Mouse (Mus musculus) small intestine, adult 2 months (tissue): ENCODE measurements around the gene Mmaa.

Experiments
- CTCF ChIP-seq: fragments of 200-500 bp; IDR thresholded peaks from 2 replicates; pipeline ENCODE4 v1.5.1; 2012; ENCODE audit warnings: low read depth, mild to moderate bottlenecking, control low read depth, inconsistent platforms, low read length, moderate library complexity, mixed read lengths; ENCODE audit not compliant: insufficient replicate concordance, insufficient read length; ENCODE audit errors: extremely low read depth
- POLR2A ChIP-seq: fragments of 200-500 bp; IDR thresholded peaks from 2 replicates; pipeline ENCODE4 v1.6.1; 2012; ENCODE audit warnings: low read depth, mild to moderate bottlenecking, control low read depth, inconsistent platforms, low read length, moderate library complexity

- TF ChIP-seq CTCF = no peak
- no peak for TF ChIP-seq POLR2A
Observed at GRCm38 (mm10) chr8:79331571-79331970, 36.8 kb upstream of the Mmaa start.
